Mouse (Mus musculus) layer of hippocampus, adult 18-20 months (tissue): ENCODE results near the gene Cbx8. TPM values are rescaled to one million over a fixed set of nuclear protein-coding genes. Genes with fewer than 3 reads are reported as not detected.

Experiments
- DNase-seq, 2 experiments: peaks; one replicate each; pipeline ENCODE4 v3.0.0; 2022; ENCODE audit warnings: low spot score in 2 of 2
- total RNA-seq, 2 experiments: library from RNA; stranded (reverse); gene quantifications; 2 replicates each; pipeline ENCODE4 v1.2.3; 2021

Cbx8 gene
- total RNA-seq, 2 experiments from 2014 or later, result 8.7 to 10.9 TPM

DNA sequence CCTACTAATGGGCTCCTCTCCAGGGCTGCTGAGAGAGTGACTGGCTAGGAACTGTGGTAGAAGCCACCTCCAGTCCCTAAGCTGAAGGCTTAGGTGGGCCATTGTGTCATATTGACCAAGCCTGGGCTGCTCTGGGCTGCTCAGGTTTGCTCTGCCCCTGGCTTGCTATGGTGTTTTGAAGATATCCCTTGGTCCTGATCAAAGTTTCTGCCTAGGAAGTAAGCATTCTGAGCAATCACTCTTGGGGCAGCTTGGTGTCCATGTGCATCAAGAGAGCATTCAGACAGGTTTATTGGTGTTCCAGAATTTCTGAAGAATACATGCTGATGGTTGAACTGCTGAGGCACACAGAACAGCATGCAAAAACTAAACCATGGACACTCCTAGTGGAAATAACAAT, 10.7 kb upstream of the Cbx8 start:
- no peak for DNase-seq

DNA sequence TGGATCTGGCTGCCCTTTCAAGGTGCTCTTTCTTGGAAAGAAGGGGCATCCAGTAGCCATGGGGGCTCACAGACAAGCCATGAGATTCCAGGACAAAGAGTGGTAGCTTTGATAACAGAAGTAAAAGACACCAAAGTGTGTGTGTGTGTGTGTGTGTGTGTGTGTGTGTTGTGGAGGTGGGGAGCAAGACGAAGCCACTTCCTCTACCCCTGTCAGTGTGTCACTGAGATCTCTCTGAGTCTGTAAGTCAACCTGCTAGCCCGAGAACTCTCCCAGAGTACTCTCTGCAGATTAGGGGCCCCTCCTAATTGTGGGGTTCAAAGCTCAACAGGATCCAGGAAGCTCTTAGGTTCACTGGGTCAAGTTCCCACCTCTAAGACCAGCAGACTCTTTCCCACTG, 9.6 kb upstream of the Cbx8 start:
- DNase-seq, result no peak

DNA sequence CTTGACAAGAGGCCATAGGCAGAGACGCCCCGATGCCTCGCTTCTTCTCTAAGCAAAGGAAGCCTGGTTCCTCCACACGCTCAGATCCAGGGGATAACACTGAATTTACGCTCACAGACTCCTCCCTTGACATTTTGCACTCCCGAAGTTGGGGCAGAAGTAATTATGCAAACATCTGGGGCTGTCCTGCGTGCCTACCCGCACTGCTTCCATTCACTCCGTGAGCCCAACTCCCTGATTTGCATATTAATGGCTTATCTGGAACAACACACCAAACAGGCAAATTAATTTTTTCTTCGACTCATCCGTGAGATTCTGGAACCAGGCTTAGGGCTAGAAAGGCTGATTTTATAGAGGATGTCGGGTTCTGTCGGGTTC, 7.4 kb upstream of the Cbx8 start:
- DNase-seq, result no peak

DNA sequence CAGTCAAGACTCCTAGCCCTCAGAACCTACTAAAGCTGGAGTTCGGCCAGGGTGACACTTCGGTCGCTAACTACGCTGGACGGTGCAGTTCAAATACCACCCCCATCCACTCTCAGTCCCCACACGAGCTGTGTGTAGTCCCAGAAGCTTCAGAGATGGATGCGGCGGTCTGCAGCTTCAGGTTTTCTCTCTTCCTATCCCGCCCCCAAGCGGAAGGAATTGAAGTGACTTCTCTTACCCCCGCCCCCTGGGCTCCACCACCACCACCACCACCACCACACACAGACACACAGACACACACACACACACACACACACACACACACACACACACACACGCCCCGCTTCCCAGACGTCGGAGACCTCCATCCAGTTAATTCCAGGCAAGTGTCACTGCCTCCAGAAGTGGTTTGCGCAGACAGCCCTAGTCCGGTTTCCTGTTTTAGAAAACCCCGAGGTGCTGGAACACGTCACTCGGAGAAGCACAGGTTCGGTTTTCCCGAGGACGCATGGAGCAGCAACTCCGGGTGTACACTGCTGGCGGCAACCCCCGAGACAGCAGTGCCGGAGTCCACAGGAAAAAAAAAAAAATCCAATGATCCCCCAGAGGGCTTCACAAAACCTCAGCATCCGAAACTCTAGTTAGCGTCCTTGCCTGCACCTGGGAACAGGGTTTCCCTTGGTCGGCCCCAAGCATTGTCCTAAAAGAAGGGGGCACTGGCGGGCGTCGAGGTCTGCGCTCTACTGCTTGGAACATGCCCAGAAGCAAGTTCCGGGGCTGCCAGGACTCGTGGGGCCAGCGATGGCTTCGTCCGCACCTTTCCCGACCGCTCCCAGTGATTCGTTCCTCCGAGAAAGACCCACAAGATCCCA, 6.7 kb upstream of the Cbx8 start:
- DNase-seq, result no peak

DNA sequence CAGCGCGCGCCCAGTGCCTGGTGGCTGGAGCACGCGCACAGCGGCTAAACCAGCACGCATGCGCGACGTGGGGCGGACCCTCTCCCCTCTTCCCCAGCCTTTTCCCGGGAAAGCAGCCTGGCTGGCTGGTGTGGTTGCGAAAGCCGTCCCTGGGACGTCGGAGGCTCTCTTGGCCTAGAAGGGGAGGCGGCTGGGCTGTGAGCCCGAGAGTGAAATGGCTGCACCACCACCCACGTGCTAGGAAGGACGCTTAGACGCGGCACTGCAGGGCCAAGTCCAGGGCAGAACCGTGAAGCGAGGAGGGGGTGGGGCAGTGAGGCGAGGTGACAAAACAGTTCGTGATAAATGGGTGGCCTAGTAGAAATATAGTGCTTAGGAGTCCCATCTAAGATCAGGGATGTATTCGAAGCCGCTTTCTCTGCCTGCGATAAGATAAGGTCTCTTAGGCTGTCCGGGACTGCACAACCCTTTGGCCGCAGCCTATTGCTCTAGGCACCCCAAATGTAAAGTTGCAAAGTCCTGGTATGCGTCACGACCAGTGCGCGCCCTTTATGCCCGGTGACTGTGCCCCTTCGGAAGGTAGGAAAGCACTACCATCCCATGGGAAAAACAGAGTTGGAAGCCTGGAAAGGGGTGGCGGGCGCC, 6.0 kb upstream of the Cbx8 start:
- DNase-seq, result no peak

DNA sequence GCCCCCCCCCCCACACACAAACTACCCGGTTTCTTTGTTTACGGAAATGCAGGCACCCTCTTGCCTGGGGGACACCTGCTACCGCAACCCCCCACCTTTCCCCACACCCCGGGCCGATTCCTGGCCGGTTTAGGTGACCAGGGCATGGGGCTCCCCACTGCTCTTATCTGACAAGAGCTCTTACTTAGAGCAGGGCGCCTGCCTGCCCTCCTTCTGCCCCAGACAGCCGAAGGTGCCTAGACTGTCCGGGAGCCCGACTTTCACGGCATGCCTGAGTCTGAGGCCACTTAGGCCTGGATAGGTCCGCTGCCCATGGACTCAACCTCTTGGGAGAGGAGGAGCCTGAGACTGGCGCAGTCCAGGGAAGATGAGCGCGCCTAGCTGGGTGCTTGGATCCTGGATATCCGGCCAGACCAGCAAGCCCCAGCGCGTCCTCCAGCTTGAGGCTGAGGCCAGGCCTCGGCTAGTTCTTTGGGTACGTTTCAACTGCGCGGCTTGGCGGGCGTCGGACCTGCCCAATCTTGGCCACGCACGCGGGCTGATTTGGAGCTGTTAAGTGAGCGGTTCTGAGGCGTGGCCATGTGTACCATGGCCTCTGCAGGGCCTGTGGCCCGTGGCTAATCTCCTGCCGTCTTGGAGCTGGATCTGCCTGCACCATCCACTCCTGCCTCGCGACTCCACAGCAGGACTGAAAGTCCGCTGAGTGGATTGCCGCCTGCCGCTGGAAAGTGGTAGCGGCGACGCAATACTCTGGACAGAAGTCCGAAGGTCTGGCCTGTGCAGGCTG, 4.0 kb upstream of the Cbx8 start:
- DNase-seq, result no peak

DNA sequence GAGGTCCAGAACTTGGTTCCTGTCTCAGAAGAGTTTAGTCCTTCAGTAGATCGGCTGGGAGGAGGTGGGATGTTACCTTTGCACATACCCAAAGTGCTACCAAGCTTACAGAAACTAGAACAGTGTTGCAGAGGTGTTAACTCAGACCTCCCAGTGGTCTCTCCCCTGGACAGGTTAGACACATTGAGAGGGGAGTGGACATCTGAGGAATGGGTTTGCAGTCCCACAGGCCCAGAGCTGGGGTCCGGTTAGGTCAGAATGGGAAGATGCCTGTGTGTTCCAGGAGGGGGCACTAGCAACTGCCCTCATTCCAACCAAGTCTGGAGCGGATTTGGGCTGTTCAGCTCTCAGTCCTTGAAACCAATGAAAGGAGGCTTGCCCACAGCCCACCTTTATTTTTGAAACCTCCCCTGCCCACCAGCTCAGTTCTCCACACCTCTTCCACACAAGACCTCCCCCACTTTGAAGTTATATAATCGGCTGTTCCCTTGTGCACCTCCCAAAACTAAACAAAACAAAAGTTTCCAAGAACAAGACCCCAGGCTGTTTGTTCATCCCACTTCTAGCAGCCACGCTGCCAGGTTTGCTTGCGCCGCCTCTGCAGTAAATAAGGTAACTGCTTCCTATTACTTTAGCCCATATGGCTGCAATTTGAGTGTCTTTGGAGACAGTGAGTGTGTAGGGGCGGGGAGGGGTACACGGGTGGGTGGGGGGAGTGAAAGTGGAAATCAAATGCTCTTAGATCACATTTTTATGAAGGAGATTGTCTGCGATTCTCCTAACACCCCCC, 3.2 kb upstream of the Cbx8 start:
- no peak for DNase-seq

DNA sequence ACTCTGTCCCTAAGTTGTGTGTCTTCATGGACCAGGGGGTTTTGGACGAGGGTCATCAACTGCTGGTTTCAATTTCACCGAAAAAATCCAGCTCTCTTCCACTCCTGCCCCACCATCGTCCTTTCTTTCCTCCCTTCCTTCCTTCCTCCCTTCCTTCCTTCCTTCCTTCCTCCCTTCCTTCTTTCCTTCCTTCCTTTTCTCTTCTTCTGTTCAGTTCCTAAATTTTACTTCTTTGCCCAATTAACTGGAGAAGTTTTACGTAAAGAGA, 2.4 kb upstream of the Cbx8 start:
- DNase-seq, result no peak

DNA sequence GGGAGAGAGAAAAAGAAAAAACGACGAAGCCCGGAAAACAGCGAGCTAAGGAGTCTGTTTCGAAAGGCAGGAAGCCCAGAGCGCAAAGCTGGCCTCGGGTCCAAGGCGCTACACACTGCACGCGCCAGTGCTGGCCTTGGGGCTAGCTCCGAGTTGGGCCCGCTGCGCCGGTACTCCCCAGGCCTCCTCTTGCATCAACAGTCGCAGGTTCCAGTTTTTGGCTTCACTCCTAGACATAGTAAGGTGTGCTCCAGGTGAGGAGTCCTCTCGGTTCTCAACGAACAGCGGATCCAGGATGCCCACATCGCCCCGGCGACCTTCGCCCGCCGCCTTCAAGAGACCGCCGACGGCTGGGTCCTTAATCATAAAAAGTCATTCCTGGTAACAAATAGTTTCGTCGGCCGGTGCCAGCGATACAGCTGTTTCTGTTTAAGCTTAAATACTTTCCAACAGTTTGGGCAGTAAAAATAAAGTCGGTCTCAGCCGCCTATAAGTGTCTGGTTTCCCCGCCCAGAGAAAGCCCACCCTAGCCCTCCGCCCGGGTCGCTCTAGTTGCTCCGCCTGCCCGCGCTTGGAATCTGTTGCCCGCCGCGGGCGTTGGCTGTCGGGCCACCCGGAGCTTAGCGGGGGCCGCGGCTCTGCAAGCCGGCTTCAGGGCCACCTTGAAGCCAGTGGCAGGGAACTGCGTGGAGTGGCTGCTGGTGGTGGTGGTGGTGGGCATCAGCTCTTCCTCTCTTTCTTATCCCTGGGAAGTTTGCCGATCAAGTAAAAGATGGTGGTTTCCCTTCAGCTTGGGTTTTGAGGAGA, 1.9 kb upstream of the Cbx8 start:
- DNase-seq, result no peak

DNA sequence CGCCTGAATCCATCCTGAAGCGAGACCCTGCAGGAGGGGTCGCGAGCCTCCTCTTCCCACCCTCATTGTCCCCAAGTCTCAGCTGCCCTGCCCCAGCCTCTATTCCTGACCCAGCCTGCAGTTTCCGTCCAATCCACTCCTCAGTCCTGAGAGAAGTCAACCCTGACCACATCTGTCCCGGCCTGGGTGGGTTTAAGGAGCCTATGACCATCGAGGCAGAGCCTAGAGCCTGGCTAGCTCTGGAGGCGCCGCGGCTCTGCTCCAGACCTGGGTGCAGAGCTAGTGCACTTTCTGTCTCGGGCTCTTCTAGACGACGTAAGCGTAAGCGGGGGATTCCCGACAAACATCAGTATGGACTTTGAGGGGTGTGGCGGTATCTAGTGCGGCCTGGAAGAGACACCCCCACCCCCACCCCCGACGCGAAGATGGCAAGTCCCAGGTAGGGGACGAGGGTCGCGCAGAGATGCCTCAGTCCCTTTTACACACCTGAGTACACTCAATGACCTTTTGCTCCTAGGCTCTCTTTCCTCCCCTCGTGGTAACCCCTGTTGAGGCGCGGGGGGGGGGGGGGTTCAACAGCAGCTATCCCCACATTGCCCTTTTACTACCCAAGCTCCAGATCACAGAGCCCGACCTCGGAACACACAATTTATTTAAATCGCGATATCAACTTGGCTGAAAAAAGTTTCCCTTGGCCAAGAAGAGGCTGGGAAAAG, 1.1 kb upstream of the Cbx8 start:
- no peak for DNase-seq

DNA sequence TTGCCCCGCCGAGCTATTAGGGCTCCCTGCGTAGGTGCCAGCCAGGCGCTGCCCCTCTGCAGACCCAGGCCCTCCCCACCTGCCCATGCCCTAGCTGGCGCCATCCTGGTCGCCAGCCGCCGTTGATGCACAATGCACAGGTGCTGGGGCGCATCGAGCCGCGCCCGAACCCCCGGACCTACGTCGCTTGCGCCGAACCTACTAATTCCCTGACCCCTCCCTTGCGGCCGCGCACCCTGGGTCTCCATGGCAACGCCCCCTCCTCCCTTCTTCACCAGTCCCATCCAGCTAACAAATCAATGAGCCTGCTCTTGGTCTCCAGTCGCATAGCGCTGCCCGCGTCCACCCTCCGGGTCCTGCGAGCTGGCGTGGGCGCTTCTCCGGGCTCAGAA, 552 bp upstream of the Cbx8 start:
- no peak for DNase-seq

DNA sequence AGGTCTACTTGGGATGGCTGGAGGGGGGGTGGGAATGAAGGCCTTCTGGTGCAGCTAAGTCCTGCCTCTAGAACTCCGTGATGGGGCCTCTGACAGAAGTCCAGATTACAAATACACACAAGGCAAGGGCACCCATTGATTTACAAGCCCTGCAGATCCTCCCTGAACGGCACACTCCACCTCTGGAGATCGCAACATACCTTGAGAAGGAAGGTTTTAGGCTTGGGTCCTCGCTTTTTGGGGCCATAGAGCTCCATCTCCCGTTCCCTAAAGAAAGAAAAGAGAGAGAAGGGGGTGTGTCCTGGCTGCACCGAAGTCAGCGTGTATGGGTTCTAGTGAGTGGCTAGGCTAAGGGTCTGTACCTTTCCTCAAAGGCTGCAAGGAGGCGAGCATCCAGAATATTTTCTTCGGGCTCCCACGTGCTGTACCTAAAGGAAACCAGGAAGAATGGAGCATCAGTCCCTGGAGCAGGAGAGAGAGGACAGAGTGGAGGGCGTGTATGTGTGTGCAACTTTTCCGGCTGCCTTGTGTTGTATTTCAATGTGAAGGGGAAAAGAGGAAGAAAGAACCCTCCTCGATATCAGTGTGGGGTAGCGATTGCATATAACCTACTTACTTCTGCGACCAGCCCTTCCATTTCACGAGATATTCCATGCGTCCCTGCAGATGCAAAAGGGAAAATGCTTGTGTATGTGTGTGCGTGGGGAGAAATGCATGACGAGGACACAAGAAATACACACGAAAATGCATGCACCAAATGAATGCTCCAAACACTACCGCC, 847 bp downstream of the Cbx8 start:
- DNase-seq, result no peak

DNA sequence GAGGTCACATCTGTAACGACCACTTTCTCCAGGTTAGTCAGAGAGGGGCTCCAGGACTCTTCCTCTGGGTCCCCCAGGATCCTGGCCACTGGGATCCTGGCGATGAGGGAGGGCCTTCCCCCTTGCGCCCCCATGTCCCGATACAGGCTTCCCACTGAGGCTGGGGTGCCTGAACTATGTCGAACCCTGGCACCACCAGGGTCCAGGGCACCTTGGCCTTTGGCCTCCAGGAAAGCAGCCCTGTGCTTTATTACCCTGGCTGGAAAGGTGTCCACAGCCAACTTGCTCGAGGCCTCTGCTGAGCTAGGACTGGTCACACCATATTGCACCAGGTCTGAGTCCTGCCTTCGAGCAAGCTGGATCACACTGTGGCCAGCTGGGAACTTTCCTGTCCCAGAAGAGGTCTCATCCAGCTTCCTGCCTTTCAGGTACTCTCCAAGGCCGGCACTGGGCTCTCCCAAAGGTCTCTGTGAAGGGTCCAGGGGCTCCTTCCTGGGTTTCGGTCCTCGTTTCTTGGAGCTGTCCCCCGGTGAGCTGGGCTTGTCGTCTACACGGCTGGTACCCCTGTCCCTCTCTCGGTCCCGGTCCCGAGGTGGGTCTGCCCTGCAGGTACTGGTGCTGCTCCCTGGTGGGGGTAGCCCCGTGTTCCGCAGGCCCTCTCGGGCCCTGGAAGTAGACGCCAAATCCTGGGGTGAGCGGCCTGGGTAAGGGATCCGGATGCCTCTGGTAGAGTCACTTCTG, 1.9 kb downstream of the Cbx8 start:
- DNase-seq, result no peak

DNA sequence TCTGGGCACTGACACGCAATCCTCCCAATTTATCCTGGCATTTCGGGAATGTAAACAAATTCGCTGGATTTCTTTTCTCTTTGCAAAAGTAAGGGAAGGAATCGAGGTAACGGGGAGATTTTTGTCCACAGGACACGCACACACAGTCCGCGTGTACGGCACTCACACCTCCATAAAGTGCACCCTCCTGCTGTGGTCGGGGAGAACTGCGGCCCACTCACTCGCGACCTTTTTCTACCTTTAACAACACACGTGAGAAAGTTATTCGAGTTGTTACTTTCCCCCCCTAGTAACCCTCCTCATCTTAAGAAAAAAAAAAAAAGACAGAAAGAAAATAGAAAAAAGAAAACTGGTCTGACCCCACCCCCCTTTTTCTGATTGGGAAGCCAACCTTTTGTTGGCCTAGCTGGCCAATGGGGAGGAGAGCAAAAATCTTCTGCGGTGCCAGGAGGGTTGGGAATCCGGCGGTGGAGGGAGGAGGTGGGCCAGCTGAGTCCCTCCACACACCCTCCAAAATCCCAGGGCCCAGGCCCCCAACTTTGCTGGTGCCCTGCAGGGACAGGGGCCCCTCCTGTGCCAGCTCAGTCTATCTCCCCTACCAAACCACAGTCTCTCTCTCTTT, 2.9 kb downstream of the Cbx8 start:
- DNase-seq, result no peak

DNA sequence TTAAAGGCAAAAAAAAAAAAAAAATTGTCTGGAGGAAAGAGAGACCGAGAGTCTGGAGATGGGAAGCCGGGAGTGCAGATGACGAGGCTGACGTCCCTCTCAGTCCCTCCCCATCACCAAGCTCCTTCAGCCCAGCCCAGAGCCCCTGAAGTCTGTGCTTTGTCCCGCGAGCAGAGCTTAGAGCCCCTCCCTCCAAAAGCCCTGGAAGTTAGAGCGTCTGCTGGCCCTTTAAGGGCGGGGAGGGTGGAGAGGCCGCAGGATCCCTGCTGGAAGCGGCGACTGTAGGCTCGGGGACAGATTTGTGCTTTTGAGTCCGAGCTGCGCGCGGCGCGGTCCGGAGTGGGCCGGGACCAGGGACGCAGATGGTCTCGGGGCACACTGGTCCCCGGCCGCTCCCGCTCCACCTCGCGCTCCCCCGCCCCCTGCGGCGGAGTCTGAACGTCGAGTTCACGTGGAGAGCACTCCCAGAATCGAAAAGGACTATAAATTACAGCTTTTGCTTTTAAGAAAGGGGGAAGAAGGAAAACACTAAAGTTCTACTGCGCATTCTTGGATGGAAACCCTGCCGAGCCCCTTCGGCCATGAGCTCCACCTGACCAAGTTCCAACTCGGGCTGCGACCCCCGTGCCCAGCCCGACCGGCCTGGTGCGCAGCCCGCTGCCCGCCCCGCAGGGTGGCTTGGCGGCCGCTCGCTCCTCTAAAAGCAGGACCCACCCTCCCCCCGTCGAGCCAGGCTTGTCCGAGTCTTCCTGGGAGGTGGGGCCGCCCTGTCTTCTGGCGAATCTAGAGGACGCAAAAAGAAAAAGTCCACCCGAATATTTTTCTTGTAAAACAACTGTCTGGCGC, 3.6 kb downstream of the Cbx8 start:
- DNase-seq, result no peak

DNA sequence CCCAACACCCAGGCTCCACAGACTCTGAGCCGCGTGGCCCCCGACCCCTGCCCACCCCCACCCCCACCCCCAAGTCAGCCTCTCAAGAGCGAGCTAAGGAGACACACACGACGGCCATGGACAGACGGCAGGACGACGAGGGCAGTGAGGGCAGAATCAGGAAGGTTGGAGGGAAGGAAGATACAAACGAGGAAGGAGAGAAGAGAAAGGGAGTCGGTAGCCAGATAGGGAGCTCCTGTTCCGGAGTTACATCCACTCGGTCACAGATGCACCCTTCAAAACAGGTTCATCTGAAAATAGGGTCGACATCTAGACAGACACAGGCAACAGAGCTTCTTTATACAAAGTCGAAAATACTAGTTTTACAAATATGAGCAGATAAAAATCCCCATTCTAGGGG, 4.3 kb downstream of the Cbx8 start:
- no peak for DNase-seq

DNA sequence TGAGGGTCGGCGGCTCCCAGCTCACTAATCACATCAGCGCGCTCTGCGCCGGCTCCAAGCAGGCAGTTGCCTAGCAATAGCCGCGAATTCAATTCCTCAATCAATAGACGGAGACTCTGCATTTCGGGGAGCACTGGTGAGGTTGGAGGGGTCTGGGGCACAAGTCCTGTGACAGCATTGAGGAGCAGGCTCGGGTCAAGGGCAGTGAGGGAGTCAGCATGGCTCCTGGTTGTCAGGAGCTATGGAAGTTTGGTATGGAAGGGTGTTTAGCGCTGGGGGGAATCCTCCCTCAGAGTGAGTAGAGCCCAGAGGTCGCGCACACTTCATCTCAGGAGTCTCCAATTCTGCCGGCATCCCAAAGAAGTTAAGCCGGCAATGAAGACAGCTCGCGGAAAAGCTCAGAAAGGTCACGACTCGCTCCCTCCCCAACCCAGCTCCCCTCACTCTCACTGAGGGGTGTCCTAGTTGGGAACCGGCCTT, 5.0 kb downstream of the Cbx8 start:
- DNase-seq, result no peak
